Mouse (Mus musculus) cortical plate, adult 2 months (tissue): ENCODE measurements at regions not wholly inside any gene's neighbourhood (a gene's known extent, or its start where the extent isn't known, plus 50 kb on each side); places are given as distances from the start of the nearest gene placed in this dataset.

Experiments
- H3K27ac ChIP-seq: fragments of 200-500 bp; 2 replicates; pipeline ENCODE4 v1.5.1; 2012; ENCODE audit warnings: low read length, control low read depth, inconsistent platforms; ENCODE audit not compliant: insufficient read depth
- H3K4me1 ChIP-seq: fragments of 200-500 bp; 2 replicates; pipeline ENCODE4 v1.6.1; 2011; ENCODE audit warnings: low read length; ENCODE audit not compliant: control insufficient read depth, insufficient read depth
- H3K4me3 ChIP-seq: fragments of 200-500 bp; 2 replicates; pipeline ENCODE4 v1.5.1; 2011; ENCODE audit warnings: mild to moderate bottlenecking, low read length, control low read depth; ENCODE audit not compliant: insufficient read depth
- CTCF ChIP-seq: fragments of 200-500 bp; IDR thresholded peaks from 2 replicates; pipeline ENCODE4 v1.5.1; 2011; ENCODE audit warnings: mild to moderate bottlenecking, control low read depth, low read length; ENCODE audit not compliant: insufficient read depth; ENCODE audit errors: extremely low read depth
- POLR2A ChIP-seq: fragments of 200-500 bp; IDR thresholded peaks from 2 replicates; pipeline ENCODE4 v1.6.1; 2011; ENCODE audit warnings: mild to moderate bottlenecking, low read length, control low read depth; ENCODE audit not compliant: insufficient read depth; ENCODE audit errors: extremely low read depth

GRCm38 (mm10) chr11:6982076-6982475, 81.2 kb upstream of the Adcy1 start:
- TF ChIP-seq CTCF (no peak), POLR2A (no peak)
- Histone ChIP-seq H3K4me3 (no peak overlapping the region), H3K4me1 (0 out of 2 replicates have a peak, but pooled peaks cover 1% of the 10 kb centered on the region), H3K27ac (no peak overlapping the region)

GRCm38 (mm10) chr11:6979656-6980055, 83.6 kb upstream of the Adcy1 start:
- Histone ChIP-seq H3K4me1 (0 out of 2 replicates have a peak, but pooled peaks cover 1% of the 10 kb centered on the region), H3K4me3 (no peak overlapping the region), H3K27ac (no peak overlapping the region)
- TF ChIP-seq POLR2A, result no peak

GRCm38 (mm10) chr11:6969196-6969595, 94.1 kb upstream of the Adcy1 start:
- no peak for TF ChIP-seq CTCF
- TF ChIP-seq POLR2A, result no peak
- Histone ChIP-seq H3K4me3 (no peak overlapping the region), H3K27ac (no peak overlapping the region), H3K4me1 (peaks cover 3% of the 10 kb centered on the region)

- Histone ChIP-seq H3K4me1 (peaks cover 3% of the 10 kb centered on the region), H3K27ac (no peak overlapping the region), H3K4me3 (no peak overlapping the region)
- TF ChIP-seq POLR2A, result no peak
- no peak for TF ChIP-seq CTCF
Measured at GRCm38 (mm10) chr11:6966968-6967367, 96.3 kb upstream of the Adcy1 start.

GRCm38 (mm10) chr11:6964524-6964923, 98.8 kb upstream of the Adcy1 start:
- H3K27ac ChIP-seq, result peak overlapping the region; percentile 54; the same call in 1 of the 2 replicates
- H3K4me3 ChIP-seq, result no peak overlapping the region
- H3K4me1 ChIP-seq, result peaks cover 3% of the 10 kb centered on the region
- TF ChIP-seq CTCF (no peak), POLR2A (no peak)

- Histone ChIP-seq H3K27ac (peak overlapping the region; percentile 50; the same call in 1 of the 2 replicates), H3K4me3 (no peak overlapping the region), H3K4me1 (peaks cover 3% of the 10 kb centered on the region)
- no peak for TF ChIP-seq CTCF
- TF ChIP-seq POLR2A, result no peak
Measured at GRCm38 (mm10) chr11:6963600-6963999, 99.7 kb upstream of the Adcy1 start.

- Histone ChIP-seq H3K4me3 (no peak overlapping the region), H3K4me1 (peaks cover 3% of the 10 kb centered on the region), H3K27ac (no peak overlapping the region)
- TF ChIP-seq POLR2A, result no peak
- no peak for TF ChIP-seq CTCF
Measured at GRCm38 (mm10) chr11:6962786-6963575, 100.3 kb upstream of the Adcy1 start.

GRCm38 (mm10) chr11:6962322-6962721, 101.0 kb upstream of the Adcy1 start:
- peaks cover 3% of the 10 kb centered on the region for H3K4me1 ChIP-seq
- TF ChIP-seq POLR2A, result no peak
- H3K4me3 ChIP-seq, result no peak overlapping the region
- H3K27ac ChIP-seq, result no peak overlapping the region

GRCm38 (mm10) chr11:6952787-6953186, 110.5 kb upstream of the Adcy1 start:
- H3K4me3 ChIP-seq, result no peak overlapping the region
- H3K4me1 ChIP-seq, result peaks cover 2% of the 10 kb centered on the region
- no peak for TF ChIP-seq CTCF
- TF ChIP-seq POLR2A, result no peak
- no peak overlapping the region for H3K27ac ChIP-seq

- no peak overlapping the region for H3K4me3 ChIP-seq
- TF ChIP-seq POLR2A (no peak), CTCF (no peak)
- peaks cover 2% of the 10 kb centered on the region for H3K4me1 ChIP-seq
- no peak overlapping the region for H3K27ac ChIP-seq
Measured at GRCm38 (mm10) chr11:6951361-6951760, 111.9 kb upstream of the Adcy1 start.
